Mouse (Mus musculus) CH12.LX (cell line): ENCODE measurements around the gene Vmn1r17. TPM values are rescaled to one million over a fixed set of nuclear protein-coding genes. Genes with fewer than 3 reads are reported as not detected.

ENCODE experiments used
- DNase-seq: peaks from one replicate; pipeline ENCODE4 v3.0.0-alpha.2; 2013; ENCODE audit errors: extremely low read depth
- H3K27ac ChIP-seq: 2 replicates; pipeline ENCODE4 v1.5.1; 2012; ENCODE audit warnings: low read depth, mild to moderate bottlenecking, control low read depth, moderate library complexity; ENCODE audit not compliant: insufficient read depth
- H3K27me3 ChIP-seq: replicated peaks from 2 replicates; pipeline ENCODE3; 2012; ENCODE audit warnings: inconsistent platforms
- H3K36me3 ChIP-seq, 2 experiments: replicated peaks in 1 of 2; 2 replicates each; pipeline versions ENCODE3 to v1.6.1; 2012; ENCODE audit warnings: inconsistent platforms in 1 of 2, low read length in 1 of 2, mild to moderate bottlenecking in 1 of 2, mixed read lengths in 1 of 2, moderate library complexity in 1 of 2; ENCODE audit not compliant: control insufficient read depth in 1 of 2, insufficient read depth in 1 of 2
- H3K4me1 ChIP-seq, 2 experiments: 2 replicates each; pipeline ENCODE4 v1.6.1; 2012; ENCODE audit warnings: inconsistent platforms in 1 of 2, moderate library complexity in 1 of 2; ENCODE audit not compliant: insufficient read depth in 2 of 2, control insufficient read depth in 1 of 2
- H3K4me2 ChIP-seq: 2 replicates; pipeline ENCODE4 v1.6.1; 2012; ENCODE audit warnings: low read depth, mild to moderate bottlenecking, control low read depth; ENCODE audit not compliant: poor library complexity, insufficient read depth, severe bottlenecking
- H3K4me3 ChIP-seq, 3 experiments: fragments of 150-350 bp in 1 of 3; sonication (generic) in 1 of 3; replicated peaks in 1 of 3; 2 replicates each; pipeline versions ENCODE3 to v1.5.1; 2011 to 2012; ENCODE audit warnings: low read depth in 2 of 3, low read length in 2 of 3, mild to moderate bottlenecking in 2 of 3, moderate library complexity in 2 of 3, control low read depth in 1 of 3, improper control_type of control experiment in 1 of 3, inconsistent platforms in 1 of 3, mixed read lengths in 1 of 3; ENCODE audit not compliant: poor library complexity in 1 of 3
- H3K79me2 ChIP-seq: replicated peaks from 2 replicates; pipeline ENCODE4 v1.6.1; 2012; ENCODE audit warnings: mild to moderate bottlenecking, moderate library complexity; ENCODE audit not compliant: control insufficient read depth, poor library complexity, insufficient read depth, severe bottlenecking; ENCODE audit errors: extremely low read depth
- H3K9ac ChIP-seq: 2 replicates; pipeline ENCODE4 v1.6.1; 2012; ENCODE audit warnings: low read depth, mild to moderate bottlenecking, control low read depth, moderate library complexity; ENCODE audit not compliant: insufficient read depth
- H3K9me3 ChIP-seq: replicated peaks from 2 replicates; pipeline ENCODE3; 2012; ENCODE audit warnings: low read length, inconsistent platforms, mixed read lengths
- ETS1 ChIP-seq: conservative IDR thresholded peaks from 2 replicates; pipeline ENCODE4 v1.6.1; 2012; ENCODE audit warnings: low read depth, mild to moderate bottlenecking, inconsistent platforms, low read length, improper control_type of control experiment, moderate library complexity
- HCFC1 ChIP-seq: IDR thresholded peaks from 2 replicates; pipeline ENCODE4 v1.6.1; 2012; ENCODE audit warnings: low read depth, mild to moderate bottlenecking, inconsistent platforms, low read length, improper control_type of control experiment
- SIN3A ChIP-seq: IDR thresholded peaks from 2 replicates; pipeline ENCODE4 v1.6.1; 2012; ENCODE audit warnings: low read length, improper control_type of control experiment, inconsistent platforms
- SMC3 ChIP-seq: IDR thresholded peaks from 2 replicates; pipeline ENCODE4 v1.6.1; 2011; ENCODE audit warnings: low read depth, low read length, improper control_type of control experiment
- dilution Hi-C: fragments of 300-500 bp; cut with MboI; formaldehyde crosslinking; loops from 2 replicates; pipeline ENCODE4 v1.14.3; 2020; ENCODE audit warnings: low sequenced_read_pairs; ENCODE audit not compliant: extremely low pct_unique_long_range_greater_than_20kb, extremely low pct_ligation_motif_present
- in situ Hi-C: fragments of 300-500 bp; cut with MboI; formaldehyde crosslinking; loops from 3 replicates; pipeline ENCODE4 v1.14.3; 2019; ENCODE audit warnings: low sequenced_read_pairs, low pct_ligation_motif_present, low pct_unique_long_range_greater_than_20kb, mixed read lengths
- polyA plus RNA-seq: library from polyadenylated mRNA; unstranded; fragments of >175 nt; gene quantifications from 2 replicates; pipeline ENCODE4 v1.2.1, GENCODE M21; 2012; ENCODE audit warnings: low read depth; ENCODE audit not compliant: insufficient read length
- total RNA-seq, 2 experiments: library from RNA; depleted of rRNA; stranded (reverse); fragments of 300-350 nt in 1 of 2; fragments of >200 nt in 1 of 2; gene quantifications; 2 replicates each; pipeline ENCODE4 v1.2.3; 2012 to 2014

Vmn1r17 gene
- total and polyA plus RNA-seq, 3 experiments = not detected

- H3K9ac ChIP-seq = no peak overlapping the region
- in situ Hi-C loops = no loop called here
- TF ChIP-seq SMC3 = no peak
- no peak for TF ChIP-seq ETS1
- no peak for TF ChIP-seq HCFC1
- no peak for TF ChIP-seq SIN3A
These were observed 37.4 kb downstream of the Vmn1r17 start for GRCm38 (mm10) chr6:57326176-57326575.

More at GRCm38 (mm10) chr6:57326176-57326575, 37.4 kb downstream of the Vmn1r17 start:
- no peaks in the 10 kb centered on the region for H3K9me3 ChIP-seq
- H3K4me3 ChIP-seq = no peak overlapping the region
- no peaks in the 10 kb centered on the region for H3K36me3 ChIP-seq
- no peak overlapping the region for H3K4me2 ChIP-seq
- H3K79me2 ChIP-seq = no peaks in the 10 kb centered on the region
- H3K4me1 ChIP-seq = no peaks in the 10 kb centered on the region
- DNase-seq = no peak
- dilution Hi-C loops = no loop called here
- no peaks in the 10 kb centered on the region for H3K27me3 ChIP-seq
- no peak overlapping the region for H3K27ac ChIP-seq

Other genes starting within 250 kb of the Vmn1r17 start
- gene Vmn1r11, start 230.3 kb downstream of the Vmn1r17 start, total RNA-seq (2012; rRNA removed) = not detected in 2 replicates
- gene Vmn1r11, start 230.3 kb downstream of the Vmn1r17 start, total RNA-seq (2014; rRNA removed) = not detected in 2 replicates
- gene Vmn1r11, start 230.3 kb downstream of the Vmn1r17 start, polyA plus RNA-seq = not detected in 2 replicates
- not detected in 2 replicates for gene Vmn1r12, start 206.8 kb downstream of the Vmn1r17 start, total RNA-seq (2012; rRNA removed)
- gene Vmn1r12, start 206.8 kb downstream of the Vmn1r17 start, total RNA-seq (2014; rRNA removed) = not detected in 2 replicates
- not detected in 2 replicates for gene Vmn1r12, start 206.8 kb downstream of the Vmn1r17 start, polyA plus RNA-seq
- not detected in 2 replicates for gene Vmn1r13, start 160.4 kb downstream of the Vmn1r17 start, total RNA-seq (2012; rRNA removed)
- not detected in 2 replicates for gene Vmn1r13, start 160.4 kb downstream of the Vmn1r17 start, total RNA-seq (2014; rRNA removed)
- gene Vmn1r13, start 160.4 kb downstream of the Vmn1r17 start, polyA plus RNA-seq = 0.04 TPM in 2 replicates
- gene Vmn1r14, start 132.0 kb downstream of the Vmn1r17 start, total RNA-seq (2012; rRNA removed) = not detected in 2 replicates
- gene Vmn1r14, start 132.0 kb downstream of the Vmn1r17 start, total RNA-seq (2014; rRNA removed) = not detected in 2 replicates
- gene Vmn1r14, start 132.0 kb downstream of the Vmn1r17 start, polyA plus RNA-seq = not detected in 2 replicates
- not detected in 2 replicates for gene Vmn1r15, start 105.8 kb downstream of the Vmn1r17 start, total RNA-seq (2012; rRNA removed)
- not detected in 2 replicates for gene Vmn1r15, start 105.8 kb downstream of the Vmn1r17 start, total RNA-seq (2014; rRNA removed)
- 0.27 TPM in 1 of 2 replicates, not detected in the other for gene Vmn1r15, start 105.8 kb downstream of the Vmn1r17 start, polyA plus RNA-seq
- gene Vmn1r16, start 34.2 kb downstream of the Vmn1r17 start, total RNA-seq (2012; rRNA removed) = not detected in 2 replicates
- not detected in 2 replicates for gene Vmn1r16, start 34.2 kb downstream of the Vmn1r17 start, total RNA-seq (2014; rRNA removed)
- gene Vmn1r16, start 34.2 kb downstream of the Vmn1r17 start, polyA plus RNA-seq = not detected in 2 replicates
- not detected in 2 replicates for gene Vmn1r18, start 32.1 kb upstream of the Vmn1r17 start, total RNA-seq (2012; rRNA removed)
- not detected in 2 replicates for gene Vmn1r18, start 32.1 kb upstream of the Vmn1r17 start, total RNA-seq (2014; rRNA removed)
- not detected in 2 replicates for gene Vmn1r18, start 32.1 kb upstream of the Vmn1r17 start, polyA plus RNA-seq
- not detected in 2 replicates for gene Vmn1r19, start 40.1 kb upstream of the Vmn1r17 start, total RNA-seq (2012; rRNA removed)
- not detected in 2 replicates for gene Vmn1r19, start 40.1 kb upstream of the Vmn1r17 start, total RNA-seq (2014; rRNA removed)
- gene Vmn1r19, start 40.1 kb upstream of the Vmn1r17 start, polyA plus RNA-seq = not detected in 2 replicates
- gene Vmn1r20, start 65.2 kb upstream of the Vmn1r17 start, total RNA-seq (2012; rRNA removed) = not detected in 2 replicates
- gene Vmn1r20, start 65.2 kb upstream of the Vmn1r17 start, total RNA-seq (2014; rRNA removed) = not detected in 2 replicates
- gene Vmn1r20, start 65.2 kb upstream of the Vmn1r17 start, polyA plus RNA-seq = not detected in 2 replicates
- gene Ppm1k, start 171.7 kb upstream of the Vmn1r17 start, total RNA-seq (2012; rRNA removed) = 9.8 and 10.5 TPM in 2 replicates
- gene Ppm1k, start 171.7 kb upstream of the Vmn1r17 start, total RNA-seq (2014; rRNA removed) = 15.1 and 27.1 TPM in 2 replicates
- 11.0 and 17.1 TPM in 2 replicates for gene Ppm1k, start 171.7 kb upstream of the Vmn1r17 start, polyA plus RNA-seq
- gene Herc6, start 217.3 kb upstream of the Vmn1r17 start, total RNA-seq (2012; rRNA removed) = 9.0 and 9.9 TPM in 2 replicates
- 18.9 and 20.6 TPM in 2 replicates for gene Herc6, start 217.3 kb upstream of the Vmn1r17 start, total RNA-seq (2014; rRNA removed)
- gene Herc6, start 217.3 kb upstream of the Vmn1r17 start, polyA plus RNA-seq = 12.8 and 14.4 TPM in 2 replicates